In the genomic region with DNA sequence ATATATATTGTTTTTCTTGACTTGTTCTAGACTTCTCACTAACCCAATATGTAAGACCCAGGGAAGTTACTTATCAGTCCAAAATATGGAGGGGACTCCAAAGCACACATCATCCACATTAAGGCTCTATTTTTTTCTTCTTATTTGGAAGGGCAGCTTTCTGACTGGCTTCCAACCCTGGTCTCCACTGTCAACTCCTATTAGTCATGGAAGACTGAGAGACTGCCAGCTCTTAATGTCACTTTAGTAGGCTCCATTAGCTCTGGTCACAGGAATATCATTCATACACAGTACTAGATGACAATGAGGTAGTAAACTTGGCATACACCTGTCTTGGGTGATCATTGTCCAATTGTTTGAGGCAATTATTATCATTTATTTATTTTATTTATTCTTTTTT, we compare ENCODE assay signal across 15 mouse cellular contexts.
"Had no signal": no experiment of that assay in that cellular context is flagged by ENCODE, and none has a peak within 500 bp of the region (broad histone marks: within the 10 kb centered on the region; RNA-seq: fewer than 3 reads in every experiment).

No protein-coding gene starts in this region.

- H3K9me3 ChIP-seq: limb, embryonic 15.5 days; liver, embryonic 12.5 days; midbrain, embryonic 12.5 days; neural tube, embryonic 12.5 days; stomach, embryonic 15.5 days had no signal

- H3K4me2 ChIP-seq: limb, embryonic 15.5 days; liver, embryonic 12.5 days; lung, embryonic 14.5 days; midbrain, embryonic 12.5 days; neural tube, embryonic 12.5 days; stomach, embryonic 15.5 days had no signal

- H3K4me1 ChIP-seq: limb, embryonic 15.5 days; liver, embryonic 12.5 days; midbrain, embryonic 12.5 days; stomach, embryonic 15.5 days had no signal

- H3K27ac ChIP-seq: kidney, postnatal 0 days; limb, embryonic 15.5 days; liver, embryonic 12.5 days; midbrain, embryonic 12.5 days; neural tube, embryonic 12.5 days; stomach, embryonic 15.5 days had no signal

- H3K27me3 ChIP-seq: limb, embryonic 15.5 days; liver, embryonic 12.5 days; midbrain, embryonic 12.5 days; neural tube, embryonic 12.5 days; stomach, embryonic 15.5 days had no signal

- ATAC-seq: liver, embryonic 12.5 days had no signal

- DNase-seq: kidney, adult 9 months; kidney, postnatal 4 days; lung, embryonic 14.5 days; lung, postnatal 10 days; lung, postnatal 4 days; right cerebral cortex, postnatal 14 days; thymus, adult 2 months; thymus, postnatal 25 days had no signal

- H3K9ac ChIP-seq: limb, embryonic 15.5 days; liver, embryonic 12.5 days; lung, embryonic 14.5 days; midbrain, embryonic 12.5 days; neural tube, embryonic 12.5 days; stomach, embryonic 15.5 days had no signal

- H3K36me3 ChIP-seq: limb, embryonic 15.5 days; liver, embryonic 12.5 days; midbrain, embryonic 12.5 days; neural tube, embryonic 12.5 days; stomach, embryonic 15.5 days had no signal

- H3K4me3 ChIP-seq: limb, embryonic 15.5 days; liver, embryonic 12.5 days; midbrain, embryonic 12.5 days; myocyte; neural tube, embryonic 12.5 days; stomach, embryonic 15.5 days had no signal
